Mouse (Mus musculus) CH12F3 (cell line): ENCODE data around the gene Tom1l2.

Source experiments
- in situ Hi-C: fragments of 300-500 bp; cut with MboI; formaldehyde crosslinking; loops from 2 replicates; pipeline ENCODE4 v1.14.3; 2020; ENCODE audit warnings: low sequenced_read_pairs

Gene Tom1l2

GRCm38 (mm10) chr11:60352559-60353411, at the start of gene Tom1l2, which contains the start of gene Drc3:
TSS of gene Tom1l2 (minus strand) at chr11:60352905.
TSS of gene Drc3 (plus strand) at chr11:60353329.
- in situ Hi-C loops = no loop called here

DNA sequence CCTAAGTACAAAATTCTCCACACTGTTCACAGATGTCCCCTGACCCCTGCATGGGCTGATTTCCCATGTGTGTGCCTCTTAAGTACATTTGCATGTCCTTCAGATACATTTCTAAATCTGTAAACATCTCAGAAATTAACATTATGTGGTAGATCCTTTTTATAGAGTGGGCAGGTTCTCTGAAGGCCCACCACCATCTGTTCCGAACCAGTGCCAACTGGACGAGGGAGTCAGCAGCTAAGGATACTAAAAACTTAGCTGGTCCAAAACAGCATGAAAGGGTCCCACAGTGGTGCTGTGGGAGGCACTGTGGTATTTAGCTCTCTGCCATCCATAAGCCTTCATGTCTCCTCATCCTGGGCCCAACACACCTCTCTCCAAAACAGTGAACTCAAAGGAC, 44.5 kb upstream of the Tom1l2 start:
- in situ Hi-C loops = no loop called here

DNA sequence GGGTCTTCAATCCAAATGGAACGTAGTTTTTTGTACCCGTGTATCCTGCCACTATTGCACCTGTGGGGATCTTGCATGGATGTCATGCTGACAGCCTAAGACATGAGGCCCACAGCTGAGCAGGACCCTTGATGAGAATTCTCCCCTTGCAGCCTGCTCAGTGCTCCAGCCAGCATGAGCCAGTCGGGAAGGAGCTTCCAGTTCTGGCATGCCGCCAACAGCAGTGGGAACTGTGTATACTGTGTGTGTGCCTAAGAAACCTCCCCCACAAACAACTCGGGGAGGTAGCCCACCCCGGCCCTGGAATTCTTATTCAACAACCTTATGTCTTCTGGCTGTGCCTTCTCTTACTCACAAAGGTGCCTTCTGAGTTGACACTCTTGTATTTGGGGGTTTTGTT, 43.8 kb upstream of the Tom1l2 start:
- in situ Hi-C loops = no loop called here

- in situ Hi-C loops = no loop called here
Measured at GRCm38 (mm10) chr11:60391346-60391745, 38.6 kb upstream of the Tom1l2 start.

DNA sequence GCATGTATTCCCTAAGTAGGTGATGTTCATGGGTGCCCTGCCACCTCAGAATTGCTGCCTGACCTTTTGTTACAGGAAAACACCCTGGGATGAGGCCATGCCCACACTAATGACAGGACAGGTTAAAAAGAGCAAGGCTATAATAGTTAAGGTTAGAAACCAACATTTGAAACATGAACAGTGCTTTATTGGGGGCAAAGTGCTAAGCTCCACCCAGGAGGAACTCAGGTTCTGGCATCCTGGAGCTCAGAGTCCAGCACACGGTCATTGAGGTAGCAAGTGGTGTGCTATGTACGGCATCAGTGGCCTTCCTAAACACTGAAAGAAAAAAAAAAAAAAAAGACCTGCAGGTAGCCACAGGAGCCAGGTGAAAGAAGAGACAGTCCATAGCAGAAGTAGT, 35.2 kb upstream of the Tom1l2 start:
- in situ Hi-C loops = no loop called here

DNA sequence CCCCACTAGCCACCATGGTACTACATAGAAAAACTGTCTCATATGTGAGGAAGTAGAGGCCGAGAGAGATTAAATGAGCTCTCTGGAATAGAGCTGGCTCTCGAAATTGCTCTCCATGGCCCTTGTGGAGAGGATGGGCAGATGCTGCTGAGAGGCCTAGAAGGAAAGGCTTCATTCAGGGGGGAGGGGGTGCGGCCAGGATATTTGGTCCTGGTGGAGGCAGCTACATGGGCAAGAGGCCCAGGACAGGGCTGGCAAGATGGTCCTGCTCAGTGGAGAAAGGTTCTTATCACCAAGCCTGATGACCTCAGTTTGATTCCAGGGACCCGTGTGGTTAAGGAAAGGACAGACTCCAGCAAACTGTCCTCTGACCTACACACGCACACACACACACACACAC, 33.2 kb upstream of the Tom1l2 start:
- in situ Hi-C loops = no loop called here

DNA sequence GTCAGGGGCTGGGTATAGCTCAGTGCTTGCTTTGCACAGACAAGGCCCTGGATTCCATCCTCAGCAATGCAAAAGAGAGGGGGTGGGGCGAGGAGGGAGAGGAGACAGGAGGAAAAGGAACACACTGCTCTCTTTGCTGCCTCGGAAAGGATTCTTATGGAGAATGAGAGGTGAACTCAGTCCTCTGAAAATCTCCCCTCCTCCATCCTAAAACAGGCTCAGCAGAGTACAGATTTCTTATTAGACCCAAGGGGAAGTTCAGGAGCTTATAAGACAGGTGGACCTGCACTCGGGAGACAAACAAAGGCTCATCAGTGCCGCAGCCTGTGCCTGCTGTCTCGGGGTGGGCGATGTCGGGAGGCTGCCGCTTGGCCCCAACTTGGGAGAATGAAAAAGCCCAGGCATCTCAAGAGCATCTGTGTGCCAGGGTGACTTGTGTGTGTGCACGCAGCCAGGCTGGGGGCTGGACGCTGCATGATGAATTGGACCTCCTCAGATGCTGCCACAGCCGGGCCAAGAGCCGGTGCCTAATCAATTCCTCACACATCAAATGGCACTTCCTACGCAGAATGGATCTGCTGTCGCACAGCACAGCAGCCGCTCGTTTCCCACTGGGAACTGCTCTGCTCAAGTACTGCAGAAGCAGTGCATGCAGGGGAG, 32.2 kb upstream of the Tom1l2 start:
- in situ Hi-C loops = no loop called here

- in situ Hi-C loops = no loop called here
Measured at GRCm38 (mm10) chr11:60383518-60383917, 30.8 kb upstream of the Tom1l2 start.

DNA sequence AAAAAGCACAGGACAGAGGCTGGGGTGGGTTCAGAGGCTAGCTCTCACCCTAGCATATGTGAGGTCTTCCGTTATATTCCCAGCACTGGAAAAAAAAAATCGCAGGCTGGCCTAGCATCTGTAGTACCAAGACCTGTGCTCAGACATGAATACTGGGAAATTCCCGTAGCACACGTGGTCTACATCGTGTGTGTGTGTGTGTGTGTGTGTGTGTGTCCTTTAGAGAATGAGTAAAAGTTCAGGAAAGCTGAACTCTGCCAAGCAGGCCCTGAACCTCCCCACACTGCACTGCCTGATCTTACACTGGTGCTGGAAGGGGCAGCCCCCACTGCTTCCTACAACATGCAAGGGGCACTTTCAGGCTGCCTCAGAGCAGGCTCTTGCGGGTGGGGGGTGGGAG, 21.8 kb upstream of the Tom1l2 start:
- in situ Hi-C loops = no loop called here

- in situ Hi-C loops = no loop called here
Measured at GRCm38 (mm10) chr11:60370431-60370830, 17.7 kb upstream of the Tom1l2 start.

DNA sequence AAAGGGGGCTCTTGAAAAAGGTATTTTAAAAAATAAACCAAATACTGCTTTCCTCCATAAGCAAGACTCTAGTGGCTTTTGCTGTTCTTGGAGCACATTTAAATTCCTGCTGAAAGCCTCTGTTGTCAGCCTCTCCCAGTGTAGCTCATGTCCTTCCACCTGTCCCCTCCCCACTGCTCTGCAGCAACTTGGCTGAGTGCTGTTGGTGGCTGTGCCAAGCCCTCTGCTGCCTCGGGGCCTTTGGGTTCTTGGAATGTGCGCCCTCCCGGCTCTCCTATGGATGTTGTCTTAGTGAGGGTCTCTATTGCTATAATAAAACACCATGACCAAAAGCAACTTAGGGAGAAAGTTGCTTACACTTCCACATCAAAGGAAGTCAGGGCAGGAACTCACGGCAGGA, 16.7 kb upstream of the Tom1l2 start:
- in situ Hi-C loops = no loop called here

DNA sequence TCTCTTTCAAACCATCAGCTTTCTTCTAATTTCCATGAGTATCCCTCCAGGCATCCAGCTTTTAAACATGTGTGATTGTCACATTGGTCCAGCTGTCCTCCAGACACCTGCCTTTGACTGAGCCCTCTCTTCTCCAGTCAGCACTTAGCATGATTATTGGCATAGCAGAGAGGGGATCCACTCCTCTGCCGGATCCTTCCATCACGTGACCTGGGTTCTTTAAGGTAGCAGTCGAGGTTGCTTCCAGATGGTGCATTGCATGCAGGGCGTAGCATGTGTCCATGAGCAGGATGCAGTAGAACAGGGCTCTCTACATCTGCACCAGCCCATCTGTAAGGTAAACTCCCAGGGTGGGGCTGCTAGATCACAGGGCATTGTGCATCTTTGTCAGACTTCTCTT, 16.2 kb upstream of the Tom1l2 start:
- in situ Hi-C loops = no loop called here

- in situ Hi-C loops = no loop called here
Measured at GRCm38 (mm10) chr11:60367256-60367655, 14.6 kb upstream of the Tom1l2 start.

- in situ Hi-C loops = no loop called here
Measured at GRCm38 (mm10) chr11:60366239-60367019, 13.7 kb upstream of the Tom1l2 start.

- in situ Hi-C loops = no loop called here
Measured at GRCm38 (mm10) chr11:60360631-60361201, 8.0 kb upstream of the Tom1l2 start.

GRCm38 (mm10) chr11:60359936-60360335, 7.2 kb upstream of the Tom1l2 start:
- in situ Hi-C loops = no loop called here

- in situ Hi-C loops = no loop called here
Measured at GRCm38 (mm10) chr11:60359138-60359537, 6.4 kb upstream of the Tom1l2 start.

- in situ Hi-C loops = no loop called here
Measured at GRCm38 (mm10) chr11:60358548-60358947, 5.8 kb upstream of the Tom1l2 start.

DNA sequence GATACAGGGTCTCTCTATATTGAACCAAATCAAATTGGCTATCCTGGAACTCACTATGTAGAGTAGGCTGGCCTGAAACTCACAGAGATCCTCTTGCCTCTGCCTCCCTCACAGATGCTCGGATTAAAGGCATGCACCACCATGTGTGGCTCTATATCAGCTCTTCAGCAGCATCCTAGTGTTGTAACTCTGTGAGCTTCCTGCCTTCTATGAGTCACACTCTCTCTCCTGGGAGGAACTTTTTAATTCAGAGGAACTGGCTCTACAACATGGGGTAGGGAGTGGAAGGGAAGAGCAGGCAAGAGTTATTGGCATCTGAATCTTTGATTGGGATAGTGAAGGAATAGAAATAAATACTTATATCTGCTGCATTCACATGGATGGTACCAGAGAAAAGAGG, 4.4 kb upstream of the Tom1l2 start:
- in situ Hi-C loops = no loop called here

DNA sequence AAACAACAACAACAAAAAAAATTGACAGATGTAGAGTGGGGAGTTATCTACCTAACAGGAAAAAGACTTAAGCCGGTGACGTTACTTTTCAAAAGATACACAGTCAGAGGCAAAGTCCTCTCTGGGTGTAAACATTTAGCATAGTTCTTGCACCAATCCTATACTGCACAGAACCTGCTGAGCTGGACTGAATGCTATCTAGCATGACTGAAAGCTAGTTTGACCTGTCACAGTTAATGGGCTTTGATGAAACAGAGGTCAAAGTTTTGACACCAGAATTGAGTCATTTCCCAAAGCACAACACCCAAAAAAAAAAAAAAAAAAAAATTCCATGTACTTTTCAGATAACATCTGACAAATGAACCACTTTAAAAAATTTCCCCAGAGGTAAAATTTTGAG, 3.2 kb upstream of the Tom1l2 start:
- in situ Hi-C loops = no loop called here

DNA sequence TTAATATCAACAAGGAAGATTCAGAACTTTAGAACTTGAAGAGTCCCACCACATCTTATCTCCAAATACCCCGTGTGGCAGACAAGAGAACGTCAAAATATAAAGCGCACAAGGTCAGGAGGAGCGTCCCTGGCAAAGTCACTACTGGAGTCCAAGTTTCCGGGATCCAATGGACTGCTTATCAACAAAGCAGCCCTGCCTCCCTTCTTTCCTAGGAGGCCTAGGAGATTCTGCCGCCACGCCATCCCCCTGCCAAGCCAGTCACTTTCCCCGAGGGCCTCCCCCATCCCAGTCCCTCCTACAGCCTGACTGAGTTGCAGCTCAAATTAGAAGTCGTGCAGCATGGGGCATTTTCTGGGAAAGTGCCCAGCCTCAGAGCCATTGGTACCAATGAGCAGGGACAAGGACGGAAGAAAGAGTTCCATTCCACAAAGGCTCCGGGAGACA, 757 bp downstream of the Tom1l2 start:
- in situ Hi-C loops = no loop called here
